Mouse (Mus musculus): ENCODE results near the gene Lmf1. TPM values are rescaled to one million over a fixed set of nuclear protein-coding genes. Genes with fewer than 3 reads are reported as not detected.

Gene Lmf1
- polyA plus RNA-seq, 1 experiment from 2014 or later, result 31.3 TPM

- ATAC-seq (replicated peaks; ENCODE audit: low FRiP score, low TSS enrichment, low read depth), result peak; percentile 80; the same call in 1 of the 2 replicates
- Histone ChIP-seq H3K27me3 (replicated peaks; ENCODE audit: control insufficient read depth, insufficient read depth, low read length) (no peaks in the 10 kb centered on the region), H3K4me1 (replicated peaks; ENCODE audit: control insufficient read depth, insufficient read depth, low read length) (no peaks in the 10 kb centered on the region), H3K27ac (ENCODE audit: low read depth) (no peak overlapping the region), H3K4me3 (ENCODE audit: low read depth, low read length) (no peak overlapping the region), H3K36me3 (ENCODE audit: control insufficient read depth, insufficient read depth, low read length) (no peaks in the 10 kb centered on the region), H3K9ac (ENCODE audit: low read length) (no peak overlapping the region), H3K4me2 (ENCODE audit: low read length) (no peak overlapping the region), H3K9me3 (ENCODE audit: control insufficient read depth, low read length) (no peaks in the 10 kb centered on the region)
- 13% methylated on average over 7 of the region's 7 CpGs for whole genome bisulfite sequencing
- DNase-seq (ENCODE audit: low spot score), result peak; percentile 87
Measured at GRCm38 (mm10) chr17:25698446-25698845, 119.6 kb downstream of the Lmf1 start.

- no peaks in the 10 kb centered on the region for H3K9me3 ChIP-seq (ENCODE audit: control insufficient read depth, low read length)
- 63% methylated on average over 9 of the region's 9 CpGs for WGBS
Measured at GRCm38 (mm10) chr17:25700863-25701496, 122.1 kb downstream of the Lmf1 start.

GRCm38 (mm10) chr17:25709994-25710393, 131.1 kb downstream of the Lmf1 start:
- H3K27me3 ChIP-seq (replicated peaks; ENCODE audit: control insufficient read depth, insufficient read depth, low read length), result no peaks in the 10 kb centered on the region; the same call in 1 of the 2 replicates
- no peaks in the 10 kb centered on the region for H3K4me1 ChIP-seq (replicated peaks; ENCODE audit: control insufficient read depth, insufficient read depth, low read length)
- DNase-seq (ENCODE audit: low spot score) (no peak), ATAC-seq (replicated peaks; ENCODE audit: low FRiP score, low TSS enrichment, low read depth) (no peak)
- H3K9me3 ChIP-seq (ENCODE audit: control insufficient read depth, low read length), result no peaks in the 10 kb centered on the region
- WGBS, result 95% methylated on average over 2 of the region's 2 CpGs
- no peak overlapping the region for H3K27ac ChIP-seq (ENCODE audit: low read depth)
- H3K4me2 ChIP-seq (ENCODE audit: low read length), result no peak overlapping the region
- H3K4me3 ChIP-seq (ENCODE audit: low read depth, low read length), result no peak overlapping the region
- no peaks in the 10 kb centered on the region for H3K36me3 ChIP-seq (ENCODE audit: control insufficient read depth, insufficient read depth, low read length)
- no peak overlapping the region for H3K9ac ChIP-seq (ENCODE audit: low read length)

More at GRCm38 (mm10) chr17:25700863-25701496, 122.1 kb downstream of the Lmf1 start:
- ATAC-seq (replicated peaks; ENCODE audit: low FRiP score, low TSS enrichment, low read depth), result no peak
- no peak overlapping the region for H3K4me3 ChIP-seq (ENCODE audit: low read depth, low read length)
- H3K4me2 ChIP-seq (ENCODE audit: low read length), result no peak overlapping the region
- no peaks in the 10 kb centered on the region for H3K4me1 ChIP-seq (replicated peaks; ENCODE audit: control insufficient read depth, insufficient read depth, low read length)
- no peak for DNase-seq (ENCODE audit: low spot score)
- no peak overlapping the region for H3K9ac ChIP-seq (ENCODE audit: low read length)
- H3K27ac ChIP-seq (ENCODE audit: low read depth), result no peak overlapping the region
- no peaks in the 10 kb centered on the region for H3K36me3 ChIP-seq (ENCODE audit: control insufficient read depth, insufficient read depth, low read length)
- no peaks in the 10 kb centered on the region for H3K27me3 ChIP-seq (replicated peaks; ENCODE audit: control insufficient read depth, insufficient read depth, low read length)

GRCm38 (mm10) chr17:25711136-25711535, 132.3 kb downstream of the Lmf1 start:
- DNase-seq (ENCODE audit: low spot score) (no peak), ATAC-seq (replicated peaks; ENCODE audit: low FRiP score, low TSS enrichment, low read depth) (no peak)
- Histone ChIP-seq H3K4me3 (ENCODE audit: low read depth, low read length) (no peak overlapping the region), H3K27me3 (replicated peaks; ENCODE audit: control insufficient read depth, insufficient read depth, low read length) (peaks cover 5% of the 10 kb centered on the region), H3K9ac (ENCODE audit: low read length) (no peak overlapping the region), H3K9me3 (ENCODE audit: control insufficient read depth, low read length) (no peaks in the 10 kb centered on the region), H3K4me2 (ENCODE audit: low read length) (no peak overlapping the region), H3K27ac (ENCODE audit: low read depth) (no peak overlapping the region), H3K4me1 (replicated peaks; ENCODE audit: control insufficient read depth, insufficient read depth, low read length) (no peaks in the 10 kb centered on the region), H3K36me3 (ENCODE audit: control insufficient read depth, insufficient read depth, low read length) (no peaks in the 10 kb centered on the region)
- 75% methylated on average over 4 of the region's 4 CpGs for WGBS

Other genes with a start within 250 kb of the Lmf1 start
- not detected in 2 replicates for gene Tpsab1, start 233.5 kb upstream of the Lmf1 start, polyA plus RNA-seq (2014; fragmentation: Nextera tagmentation; extraction: Ambion mirVana)
- 0.66 and 0.89 TPM in 2 replicates for gene Tpsb2, start 212.8 kb upstream of the Lmf1 start, polyA plus RNA-seq (2014; fragmentation: Nextera tagmentation; extraction: Ambion mirVana)
- 2.1 and 6.3 TPM in 2 replicates for gene Tpsg1, start 209.8 kb upstream of the Lmf1 start, polyA plus RNA-seq (2014; fragmentation: Nextera tagmentation; extraction: Ambion mirVana)
- gene Cacna1h, start 145.3 kb upstream of the Lmf1 start, polyA plus RNA-seq (2014; fragmentation: Nextera tagmentation; extraction: Ambion mirVana), result 6.6 and 7.0 TPM in 2 replicates
- 0.35 TPM in 1 of 2 replicates, not detected in the other for gene Tekt4, start 124.5 kb upstream of the Lmf1 start, polyA plus RNA-seq (2014; fragmentation: Nextera tagmentation; extraction: Ambion mirVana)
- gene Sstr5, start 81.8 kb upstream of the Lmf1 start, polyA plus RNA-seq (2014; fragmentation: Nextera tagmentation; extraction: Ambion mirVana), result 0.19 and 0.36 TPM in 2 replicates
- gene Sox8, start 8.4 kb upstream of the Lmf1 start, polyA plus RNA-seq (2014; fragmentation: Nextera tagmentation; extraction: Ambion mirVana), result 9.1 and 9.4 TPM in 2 replicates
- 2.4 and 2.7 TPM in 2 replicates for gene Gng13, start 138.1 kb downstream of the Lmf1 start, polyA plus RNA-seq (2014; fragmentation: Nextera tagmentation; extraction: Ambion mirVana)
- 22.2 and 23.0 TPM in 2 replicates for gene Chtf18, start 148.3 kb downstream of the Lmf1 start, polyA plus RNA-seq (2014; fragmentation: Nextera tagmentation; extraction: Ambion mirVana)
- gene Rpusd1, start 148.6 kb downstream of the Lmf1 start, polyA plus RNA-seq (2014; fragmentation: Nextera tagmentation; extraction: Ambion mirVana), result 23.7 and 24.6 TPM in 2 replicates
- 0.08 TPM in 1 of 2 replicates, not detected in the other for gene Mslnl, start 157.0 kb downstream of the Lmf1 start, polyA plus RNA-seq (2014; fragmentation: Nextera tagmentation; extraction: Ambion mirVana)
- gene Msln, start 175.3 kb downstream of the Lmf1 start, polyA plus RNA-seq (2014; fragmentation: Nextera tagmentation; extraction: Ambion mirVana), result 10.5 and 12.9 TPM in 2 replicates
- 25.2 and 29.3 TPM in 2 replicates for gene Narfl, start 194.7 kb downstream of the Lmf1 start, polyA plus RNA-seq (2014; fragmentation: Nextera tagmentation; extraction: Ambion mirVana)
- gene Haghl, start 206.6 kb downstream of the Lmf1 start, polyA plus RNA-seq (2014; fragmentation: Nextera tagmentation; extraction: Ambion mirVana), result 57.2 and 67.8 TPM in 2 replicates
- gene Ccdc78, start 207.5 kb downstream of the Lmf1 start, polyA plus RNA-seq (2014; fragmentation: Nextera tagmentation; extraction: Ambion mirVana), result 0.28 TPM in 2 replicates
- 93.5 and 93.8 TPM in 2 replicates for gene Fam173a, start 213.8 kb downstream of the Lmf1 start, polyA plus RNA-seq (2014; fragmentation: Nextera tagmentation; extraction: Ambion mirVana)
- gene AC134908.4, start 216.6 kb downstream of the Lmf1 start, polyA plus RNA-seq (2014; fragmentation: Nextera tagmentation; extraction: Ambion mirVana), result 0.34 TPM in 1 of 2 replicates, not detected in the other
- gene Metrn, start 218.1 kb downstream of the Lmf1 start, polyA plus RNA-seq (2014; fragmentation: Nextera tagmentation; extraction: Ambion mirVana), result 8.6 and 9.2 TPM in 2 replicates
- gene Fbxl16, start 230.0 kb downstream of the Lmf1 start, polyA plus RNA-seq (2014; fragmentation: Nextera tagmentation; extraction: Ambion mirVana), result 3.9 and 4.7 TPM in 2 replicates
- 29.4 and 30.8 TPM in 2 replicates for gene Wdr24, start 244.5 kb downstream of the Lmf1 start, polyA plus RNA-seq (2014; fragmentation: Nextera tagmentation; extraction: Ambion mirVana)
- gene Jmjd8, start 249.8 kb downstream of the Lmf1 start, polyA plus RNA-seq (2014; fragmentation: Nextera tagmentation; extraction: Ambion mirVana), result 39.5 and 40.2 TPM in 2 replicates